Mouse (Mus musculus) hindbrain, embryonic 12.5 days (tissue): Measurements from ENCODE around the gene Tpcn1. TPM values are rescaled to one million over a fixed set of nuclear protein-coding genes. Genes with fewer than 3 reads are reported as not detected.

Experiments
- ATAC-seq: fragments of 200-750 bp; cut with Nextera tagmentation; 2 replicates; pipeline ENCODE4 v1.8.0; 2017; ENCODE audit warnings: moderate TSS enrichment; ENCODE audit not compliant: low FRiP score
- H3K27ac ChIP-seq: fragments of 300-500 bp; sonication (generic); 2 replicates; pipeline ENCODE4 v1.5.1; 2016; ENCODE audit warnings: mild to moderate bottlenecking
- H3K27me3 ChIP-seq: fragments of 300-500 bp; sonication (generic); 2 replicates; pipeline ENCODE4 v1.6.1; 2016; ENCODE audit warnings: mild to moderate bottlenecking
- H3K36me3 ChIP-seq: fragments of 300-500 bp; sonication (generic); 2 replicates; pipeline ENCODE4 v1.6.1; 2016; ENCODE audit warnings: mild to moderate bottlenecking
- H3K4me1 ChIP-seq: fragments of 300-500 bp; sonication (generic); 2 replicates; pipeline ENCODE4 v1.6.1; 2016
- H3K4me2 ChIP-seq: fragments of 300-500 bp; sonication (generic); replicated peaks from 2 replicates; pipeline ENCODE4 v1.6.1; 2016; ENCODE audit warnings: mild to moderate bottlenecking
- H3K4me3 ChIP-seq: fragments of 300-500 bp; sonication (generic); 2 replicates; pipeline ENCODE4 v1.5.1; 2016; ENCODE audit warnings: mild to moderate bottlenecking
- H3K9ac ChIP-seq: fragments of 300-500 bp; sonication (generic); 2 replicates; pipeline ENCODE4 v1.6.1; 2016; ENCODE audit warnings: mild to moderate bottlenecking, moderate library complexity
- H3K9me3 ChIP-seq: fragments of 300-500 bp; sonication (generic); replicated peaks from 2 replicates; pipeline ENCODE4 v1.6.1; 2016; ENCODE audit warnings: mild to moderate bottlenecking
- WGBS: fragments of 180-500 bp; shearing (Covaris S2); methylation state at CpG from one replicate; pipeline ENCODE4 v1.1.7; 2016; 5-methylcytosine and 5-hydroxymethylcytosine counted together
- polyA plus RNA-seq: library from polyadenylated mRNA; unstranded; fragments of >200 nt; fragmentation: Nextera tagmentation; extraction: Ambion mirVana; gene quantifications from 2 replicates; pipeline ENCODE4 v1.2.1, GENCODE M21; 2016

The Tpcn1 gene
- polyA plus RNA-seq, 1 experiment from 2014 or later: 19.2 TPM

DNA sequence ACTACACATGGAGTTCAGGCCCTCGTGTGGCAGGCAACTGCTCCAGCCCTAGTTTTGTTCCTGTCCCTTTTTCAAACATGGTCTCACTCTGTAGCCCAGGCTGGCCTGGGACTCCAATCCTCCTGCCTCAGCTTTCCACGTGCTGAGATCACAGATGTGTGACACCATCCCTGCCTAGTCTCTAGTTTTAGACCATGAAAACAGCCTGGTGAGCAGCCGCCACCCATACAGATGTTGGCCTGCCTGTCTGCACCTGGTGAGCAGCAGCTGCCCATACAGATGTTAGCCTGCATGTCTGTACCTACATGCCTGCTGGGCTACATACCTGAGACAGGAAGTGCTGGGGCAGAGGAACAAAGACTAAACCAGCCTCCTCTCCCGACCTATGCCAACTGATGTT lies 89.3 kb downstream of the Tpcn1 start:
- no peak overlapping the region for H3K27ac ChIP-seq
- no peaks in the 10 kb centered on the region for H3K9me3 ChIP-seq
- no peak overlapping the region for H3K4me3 ChIP-seq
- H3K4me1 ChIP-seq: peaks cover 18% of the 10 kb centered on the region
- H3K27me3 ChIP-seq: no peaks in the 10 kb centered on the region
- H3K9ac ChIP-seq: no peak overlapping the region
- ATAC-seq: no peak
- WGBS: 84% methylated on average over 4 of the region's 4 CpGs
- H3K36me3 ChIP-seq: peaks cover 15% of the 10 kb centered on the region; the same call in 1 of the 2 replicates
- no peak overlapping the region for H3K4me2 ChIP-seq

DNA sequence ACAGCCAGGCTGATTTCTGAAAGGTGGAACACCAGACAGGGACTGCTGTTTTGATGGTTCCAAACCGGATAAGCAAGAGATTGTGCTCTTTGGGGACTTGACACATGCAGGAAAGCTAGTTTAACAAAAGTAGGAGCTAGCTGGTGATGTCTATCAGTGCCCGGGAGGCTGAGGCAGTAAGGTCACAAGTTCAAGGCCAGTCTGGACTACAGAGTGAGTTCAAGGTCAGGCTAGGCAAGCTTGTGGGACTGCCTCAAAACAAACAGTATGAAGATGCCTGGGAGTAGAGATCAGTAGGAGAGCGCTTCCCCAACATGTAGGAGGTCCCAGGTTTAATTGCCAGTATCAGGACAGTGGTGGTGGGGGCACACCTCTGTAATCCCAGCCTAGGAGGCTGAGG lies 91.4 kb downstream of the Tpcn1 start:
- Histone ChIP-seq H3K9ac (no peak overlapping the region), H3K4me2 (no peak overlapping the region), H3K4me3 (no peak overlapping the region), H3K27me3 (no peaks in the 10 kb centered on the region), H3K4me1 (peaks cover 10% of the 10 kb centered on the region), H3K27ac (no peak overlapping the region), H3K9me3 (no peaks in the 10 kb centered on the region), H3K36me3 (peaks cover 29% of the 10 kb centered on the region)
- 90% methylated on average over 3 of the region's 3 CpGs for WGBS
- ATAC-seq: no peak

DNA sequence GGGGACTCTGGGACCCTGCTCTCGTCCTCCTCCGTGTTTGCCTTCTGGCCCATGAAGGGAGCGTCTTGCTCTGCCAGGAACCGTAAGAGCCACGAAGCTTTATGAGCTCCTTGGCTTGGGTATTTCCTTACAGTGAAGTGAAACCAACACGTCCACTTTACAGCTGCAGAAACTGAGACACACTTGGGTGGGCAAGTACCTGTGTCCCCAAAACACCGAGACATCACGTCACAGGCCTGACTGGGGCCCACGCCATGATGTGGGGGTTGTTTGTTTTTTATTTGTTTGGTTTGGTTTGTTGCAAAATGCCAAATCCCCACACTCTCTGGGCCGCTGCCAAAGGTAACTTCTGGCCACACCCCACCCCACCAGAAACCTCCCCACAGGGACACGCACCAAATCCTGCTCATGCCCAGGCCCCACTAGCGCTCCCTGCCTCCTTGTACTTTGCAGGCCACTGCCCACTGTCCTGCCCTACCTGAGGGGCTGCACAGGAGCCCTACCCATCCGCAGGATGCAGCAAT lies 92.7 kb downstream of the Tpcn1 start:
- H3K36me3 ChIP-seq: peaks cover 31% of the 10 kb centered on the region
- H3K4me2 ChIP-seq: no peak overlapping the region
- no peak overlapping the region for H3K9ac ChIP-seq
- no peak for ATAC-seq
- no peaks in the 10 kb centered on the region for H3K27me3 ChIP-seq
- WGBS: 92% methylated on average over 13 of the region's 13 CpGs
- H3K4me3 ChIP-seq: no peak overlapping the region
- H3K4me1 ChIP-seq: peaks cover 7% of the 10 kb centered on the region
- H3K27ac ChIP-seq: no peak overlapping the region
- no peaks in the 10 kb centered on the region for H3K9me3 ChIP-seq

DNA sequence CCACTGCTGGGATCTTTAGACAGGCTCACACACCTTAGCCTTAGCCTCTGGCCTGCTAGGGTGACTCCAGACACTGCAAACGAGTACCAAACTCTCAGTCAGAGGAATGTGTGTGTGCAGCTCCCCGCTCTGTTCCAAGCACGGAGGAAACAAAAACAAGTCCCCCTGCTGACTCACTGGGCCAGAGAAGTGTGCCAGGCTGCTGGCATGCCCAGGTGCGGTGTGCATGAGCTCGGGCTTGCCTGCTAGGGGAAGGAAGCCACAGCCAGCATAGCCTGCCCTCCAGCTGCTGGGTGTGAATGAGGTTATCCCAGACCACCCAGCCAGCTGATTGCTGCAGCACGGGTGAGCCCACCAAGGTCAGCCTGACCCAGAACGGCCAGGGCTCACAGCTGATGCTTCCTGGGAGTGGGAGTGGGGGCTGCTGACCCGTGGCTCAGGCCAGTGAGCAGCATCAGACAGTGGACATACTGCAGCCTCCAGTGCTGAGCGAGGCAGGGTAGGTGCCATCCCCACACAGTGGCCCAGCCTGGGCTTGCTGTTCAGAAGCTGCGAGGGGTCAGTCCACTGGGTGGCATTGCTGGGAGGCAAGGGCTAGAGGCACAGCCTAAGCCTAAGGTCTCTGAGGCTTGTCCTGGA lies 93.3 kb downstream of the Tpcn1 start:
- peaks cover 31% of the 10 kb centered on the region for H3K36me3 ChIP-seq
- H3K4me2 ChIP-seq: no peak overlapping the region
- no peak overlapping the region for H3K4me3 ChIP-seq
- no peaks in the 10 kb centered on the region for H3K27me3 ChIP-seq
- no peaks in the 10 kb centered on the region for H3K9me3 ChIP-seq
- no peak overlapping the region for H3K27ac ChIP-seq
- H3K9ac ChIP-seq: no peak overlapping the region
- 74% methylated on average over 10 of the region's 10 CpGs for WGBS
- peaks cover 7% of the 10 kb centered on the region for H3K4me1 ChIP-seq
- ATAC-seq: no peak

DNA sequence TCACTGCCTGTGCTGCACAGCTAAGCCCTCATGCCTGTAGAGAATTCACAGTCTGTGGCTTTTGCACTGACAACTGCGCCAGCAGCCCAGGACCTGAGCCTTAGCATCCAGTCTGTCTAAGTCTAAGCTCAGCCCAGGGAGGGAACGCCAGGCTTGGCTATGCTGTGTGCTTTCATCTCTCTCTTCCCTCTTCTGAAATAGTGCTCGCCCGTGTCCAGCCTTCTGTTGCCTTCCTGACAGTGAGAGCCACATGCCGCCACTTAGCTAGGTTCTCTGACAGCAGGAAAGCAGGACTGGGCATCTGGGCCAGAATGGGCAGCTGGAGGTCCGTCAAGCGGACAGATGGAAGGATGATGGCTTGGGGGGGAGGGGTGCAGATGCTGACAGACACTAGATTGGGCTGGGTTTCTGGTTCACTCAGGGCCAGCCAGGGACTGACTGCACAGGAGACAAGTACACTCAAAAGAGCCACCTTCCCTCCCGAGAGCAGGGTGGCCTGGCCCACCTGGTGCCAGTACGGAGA lies 94.5 kb downstream of the Tpcn1 start:
- no peak overlapping the region for H3K4me3 ChIP-seq
- no peaks in the 10 kb centered on the region for H3K9me3 ChIP-seq
- H3K36me3 ChIP-seq: peaks cover 34% of the 10 kb centered on the region
- peak overlapping the region; percentile 23; the same call in 1 of the 2 replicates for H3K9ac ChIP-seq
- peaks cover 7% of the 10 kb centered on the region for H3K4me1 ChIP-seq
- 85% methylated on average over 9 of the region's 9 CpGs for WGBS
- H3K27me3 ChIP-seq: no peaks in the 10 kb centered on the region
- H3K27ac ChIP-seq: no peak overlapping the region; the same call in 1 of the 2 replicates
- H3K4me2 ChIP-seq: no peak overlapping the region
- ATAC-seq: no peak; the same call in 1 of the 2 replicates

DNA sequence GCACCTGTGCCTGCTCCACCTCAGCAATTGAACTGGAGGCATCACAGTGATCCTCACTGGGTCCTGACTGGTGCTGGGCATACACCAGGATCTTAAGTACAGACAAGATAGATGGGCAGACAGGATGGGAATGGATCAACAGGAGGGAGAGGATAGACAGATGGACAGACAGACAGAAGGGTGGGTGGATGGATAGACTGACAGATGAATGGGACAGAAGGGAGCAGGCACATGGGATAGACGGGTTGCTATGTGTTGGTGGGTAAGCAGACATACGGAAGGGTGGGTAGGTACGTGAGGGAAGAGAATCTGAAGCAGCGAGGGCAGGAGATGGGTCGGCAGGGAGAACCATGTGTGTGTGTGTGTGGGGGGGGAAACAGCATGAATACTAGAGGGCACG lies 95.0 kb downstream of the Tpcn1 start:
- 87% methylated on average over 6 of the region's 6 CpGs for WGBS
- H3K36me3 ChIP-seq: peaks cover 34% of the 10 kb centered on the region

DNA sequence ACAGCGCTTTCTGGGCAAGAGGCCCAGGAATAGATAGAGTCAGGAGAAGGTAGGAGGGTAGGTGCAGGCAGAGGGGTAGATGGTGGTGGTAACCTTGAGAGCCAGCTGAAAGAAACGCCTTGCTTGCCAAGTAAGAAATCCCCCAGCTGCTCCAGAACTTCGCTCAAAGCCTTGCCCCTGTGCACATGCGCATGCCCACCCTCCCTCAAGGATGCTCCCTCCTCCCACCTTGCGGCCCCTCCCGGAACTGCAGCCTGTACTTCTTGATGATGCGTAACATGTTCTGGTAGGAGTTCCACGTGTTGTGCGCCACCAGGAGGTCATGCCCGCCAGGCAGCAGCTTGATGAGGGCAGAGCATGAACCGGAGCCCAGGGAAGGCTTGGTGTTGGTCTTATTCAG lies 96.0 kb downstream of the Tpcn1 start:
- Histone ChIP-seq H3K27ac (no peak overlapping the region), H3K4me1 (peaks cover 7% of the 10 kb centered on the region), H3K4me2 (no peak overlapping the region), H3K27me3 (no peaks in the 10 kb centered on the region), H3K9ac (no peak overlapping the region), H3K36me3 (peaks cover 41% of the 10 kb centered on the region), H3K9me3 (no peaks in the 10 kb centered on the region), H3K4me3 (no peak overlapping the region)
- no peak for ATAC-seq
- WGBS: 70% methylated on average over 11 of the region's 11 CpGs

More for the DNA sequence above, 95.0 kb downstream of the Tpcn1 start:
- Histone ChIP-seq H3K27me3 (no peaks in the 10 kb centered on the region), H3K4me3 (no peak overlapping the region), H3K9ac (peak overlapping the region; percentile 23; the same call in 1 of the 2 replicates), H3K4me1 (peaks cover 7% of the 10 kb centered on the region), H3K4me2 (no peak overlapping the region), H3K9me3 (no peaks in the 10 kb centered on the region), H3K27ac (no peak overlapping the region; the same call in 1 of the 2 replicates)
- ATAC-seq: no peak

GRCm38 (mm10) chr5:120490679-120491192 lies 97.7 kb downstream of the Tpcn1 start:
- no peaks in the 10 kb centered on the region for H3K27me3 ChIP-seq
- H3K4me2 ChIP-seq: no peak overlapping the region
- peaks cover 54% of the 10 kb centered on the region for H3K36me3 ChIP-seq
- H3K9ac ChIP-seq: no peak overlapping the region
- no peak overlapping the region for H3K27ac ChIP-seq
- no peak for ATAC-seq
- WGBS: 90% methylated on average over 8 of the region's 8 CpGs
- no peak overlapping the region for H3K4me3 ChIP-seq
- no peaks in the 10 kb centered on the region for H3K9me3 ChIP-seq
- H3K4me1 ChIP-seq: peaks cover 7% of the 10 kb centered on the region

DNA sequence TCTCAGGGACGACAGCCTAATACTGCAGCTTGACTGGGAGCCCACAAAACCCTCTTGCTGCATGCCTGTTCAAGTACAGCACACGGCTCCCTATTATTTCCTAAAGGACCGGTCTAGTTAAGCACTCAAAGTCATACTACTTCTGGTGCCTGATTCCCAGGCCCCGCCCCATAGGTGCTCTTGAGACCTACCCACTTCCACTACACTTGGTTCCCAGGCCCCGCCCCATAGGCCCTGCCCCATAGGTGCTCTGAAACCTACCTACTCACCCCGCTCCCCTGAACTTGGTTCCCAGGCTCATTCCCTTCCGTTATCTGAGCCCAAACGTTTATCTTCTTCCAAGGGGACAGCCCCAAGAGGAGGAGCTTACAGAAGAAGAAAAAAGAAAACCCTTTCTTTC lies 100.6 kb downstream of the Tpcn1 start:
- 89% methylated on average over 8 of the region's 8 CpGs for WGBS
- Histone ChIP-seq H3K4me3 (no peak overlapping the region), H3K27me3 (no peaks in the 10 kb centered on the region), H3K27ac (no peak overlapping the region), H3K4me1 (no peaks in the 10 kb centered on the region), H3K4me2 (no peak overlapping the region), H3K36me3 (peaks cover 63% of the 10 kb centered on the region), H3K9me3 (no peaks in the 10 kb centered on the region), H3K9ac (no peak overlapping the region)
- ATAC-seq: no peak

Other genes with a start within 250 kb of the Tpcn1 start
- 63.0 and 67.2 TPM in 2 replicates for gene Lhx5, start 157.0 kb downstream of the Tpcn1 start, polyA plus RNA-seq
- gene Sdsl, start 115.9 kb downstream of the Tpcn1 start, polyA plus RNA-seq: 5.4 and 7.5 TPM in 2 replicates
- not detected in 2 replicates for gene Sds, start 112.1 kb downstream of the Tpcn1 start, polyA plus RNA-seq
- 42.0 and 44.7 TPM in 2 replicates for gene Plbd2, start 85.0 kb downstream of the Tpcn1 start, polyA plus RNA-seq
- 3.5 and 4.0 TPM in 2 replicates for gene Slc8b1, start 77.5 kb downstream of the Tpcn1 start, polyA plus RNA-seq
- gene Iqcd, start 343 bp upstream of the Tpcn1 start, polyA plus RNA-seq: 1.9 and 2.5 TPM in 2 replicates
- gene Rita1, start 23.9 kb upstream of the Tpcn1 start, polyA plus RNA-seq: 16.8 and 19.2 TPM in 2 replicates
- gene Ddx54, start 24.1 kb upstream of the Tpcn1 start, polyA plus RNA-seq: 53.2 and 53.6 TPM in 2 replicates
- 0.56 and 0.77 TPM in 2 replicates for gene Cfap73, start 45.6 kb upstream of the Tpcn1 start, polyA plus RNA-seq
- gene Rasal1, start 60.1 kb upstream of the Tpcn1 start, polyA plus RNA-seq: 0.06 and 0.38 TPM in 2 replicates
- 23.0 and 25.6 TPM in 2 replicates for gene Dtx1, start 123.3 kb upstream of the Tpcn1 start, polyA plus RNA-seq
- 0.30 TPM in 1 of 2 replicates, not detected in the other for gene Oas2, start 161.2 kb upstream of the Tpcn1 start, polyA plus RNA-seq
- 0.22 and 0.23 TPM in 2 replicates for gene Oas3, start 189.0 kb upstream of the Tpcn1 start, polyA plus RNA-seq
- 0.26 and 0.36 TPM in 2 replicates for gene Oas1e, start 206.9 kb upstream of the Tpcn1 start, polyA plus RNA-seq
- gene Oas1c, start 223.8 kb upstream of the Tpcn1 start, polyA plus RNA-seq: 0.42 and 0.62 TPM in 2 replicates